Mouse (Mus musculus): ENCODE data around the gene Ripply3. TPM values are rescaled to one million over a fixed set of nuclear protein-coding genes. Genes with fewer than 3 reads are reported as not detected.

Ripply3 gene
- total RNA-seq, 1 experiment from 2014 or later = not detected

DNA sequence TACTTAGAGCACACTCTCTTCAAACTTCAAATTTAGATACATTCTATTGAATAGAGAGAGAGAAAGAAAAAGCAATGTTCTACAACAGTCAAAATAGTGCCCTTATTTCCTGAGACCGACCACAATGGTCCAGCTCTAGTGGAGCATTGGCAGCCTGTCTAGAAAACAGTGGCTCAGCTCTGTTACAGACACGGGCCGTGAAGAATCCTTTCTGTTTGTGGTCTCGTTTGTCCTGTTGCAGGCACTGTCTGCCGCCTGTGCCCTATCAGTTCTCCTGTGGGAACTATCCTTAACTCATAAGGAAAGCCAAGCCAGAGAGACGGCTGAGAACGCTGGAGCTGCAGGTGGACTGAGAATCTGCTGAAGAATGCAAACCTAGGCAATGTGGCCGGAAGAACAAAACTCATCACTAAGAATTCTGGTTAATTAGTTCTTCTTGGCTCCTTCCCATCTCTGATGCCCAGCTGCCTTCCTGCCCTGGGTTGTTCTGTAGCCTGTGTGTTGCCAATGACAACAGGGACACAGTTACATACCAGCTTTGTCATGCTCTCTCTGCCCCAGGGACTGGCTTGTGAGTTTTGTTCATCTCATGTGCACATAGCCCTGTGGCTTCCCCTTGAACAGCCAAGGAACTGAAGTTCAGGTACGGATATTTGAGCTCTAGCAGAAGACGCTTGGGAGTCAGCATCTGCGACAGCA lies 21.5 kb downstream of the Ripply3 start:
- ATAC-seq (replicated peaks; ENCODE audit: insufficient number of reproducible peaks, low FRiP score, low TSS enrichment, poor library complexity, severe bottlenecking) = no peak

DNA sequence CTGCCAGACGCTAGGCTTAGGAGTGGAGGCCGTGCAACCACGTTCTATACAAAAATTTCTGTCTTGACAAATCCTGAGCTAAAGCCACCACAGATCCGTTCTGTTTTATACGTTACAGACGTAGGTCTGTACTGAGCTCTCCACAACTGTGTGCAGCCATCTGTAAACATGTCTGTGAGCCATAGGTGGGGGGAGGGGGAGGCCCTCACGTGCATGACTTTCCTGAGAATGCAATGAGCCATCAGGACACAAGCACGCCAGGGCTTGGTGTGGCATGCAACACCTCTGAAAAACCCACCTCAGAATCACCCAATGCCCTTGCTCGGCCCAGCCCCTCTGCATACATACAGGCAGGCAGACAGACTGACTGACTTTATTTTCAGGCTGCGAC lies 22.1 kb downstream of the Ripply3 start:
- no peak for ATAC-seq (replicated peaks; ENCODE audit: insufficient number of reproducible peaks, low FRiP score, low TSS enrichment, poor library complexity, severe bottlenecking)

DNA sequence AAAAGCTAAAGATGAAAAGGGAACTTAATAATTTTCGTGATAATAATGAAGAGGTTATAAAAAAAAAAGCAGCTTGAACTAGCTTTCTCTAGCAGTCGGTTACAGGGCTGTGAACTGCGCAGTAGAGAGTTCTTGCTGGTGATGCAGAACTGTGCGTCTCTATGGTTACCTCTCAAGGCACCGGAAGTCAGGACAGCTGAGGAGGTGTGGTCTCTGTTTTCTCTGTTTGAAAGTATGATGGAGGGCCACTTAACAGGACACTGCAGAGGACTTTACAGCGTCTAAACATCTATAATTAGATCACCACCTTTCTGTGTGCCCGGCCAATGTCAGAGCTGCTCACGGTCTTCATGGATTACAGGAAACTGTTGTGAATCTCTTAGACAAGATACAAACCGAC lies 26.2 kb downstream of the Ripply3 start:
- 0 out of 2 replicates have a peak, but pooled peaks have one; percentile 61 for ATAC-seq (replicated peaks; ENCODE audit: insufficient number of reproducible peaks, low FRiP score, low TSS enrichment, poor library complexity, severe bottlenecking)

DNA sequence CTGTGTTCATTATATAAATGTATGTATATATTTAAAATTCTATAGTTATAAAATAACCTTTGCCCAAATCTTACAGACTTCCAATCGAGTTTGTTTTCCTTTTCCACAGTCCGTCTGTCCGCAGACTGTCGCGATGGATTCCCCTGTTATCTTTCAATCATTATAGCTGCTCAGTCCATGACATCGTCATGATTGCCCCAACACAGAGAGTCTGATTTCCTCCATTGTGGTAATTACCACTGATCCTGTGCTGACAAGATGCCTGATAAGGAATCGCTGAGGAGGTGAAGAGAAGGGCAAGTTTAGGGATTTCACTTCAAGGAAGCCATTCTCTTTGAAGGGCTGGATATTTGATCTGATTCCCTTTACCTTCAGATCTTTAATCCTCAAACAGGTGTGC lies 27.8 kb downstream of the Ripply3 start:
- ATAC-seq (replicated peaks; ENCODE audit: insufficient number of reproducible peaks, low FRiP score, low TSS enrichment, poor library complexity, severe bottlenecking) = no peak

DNA sequence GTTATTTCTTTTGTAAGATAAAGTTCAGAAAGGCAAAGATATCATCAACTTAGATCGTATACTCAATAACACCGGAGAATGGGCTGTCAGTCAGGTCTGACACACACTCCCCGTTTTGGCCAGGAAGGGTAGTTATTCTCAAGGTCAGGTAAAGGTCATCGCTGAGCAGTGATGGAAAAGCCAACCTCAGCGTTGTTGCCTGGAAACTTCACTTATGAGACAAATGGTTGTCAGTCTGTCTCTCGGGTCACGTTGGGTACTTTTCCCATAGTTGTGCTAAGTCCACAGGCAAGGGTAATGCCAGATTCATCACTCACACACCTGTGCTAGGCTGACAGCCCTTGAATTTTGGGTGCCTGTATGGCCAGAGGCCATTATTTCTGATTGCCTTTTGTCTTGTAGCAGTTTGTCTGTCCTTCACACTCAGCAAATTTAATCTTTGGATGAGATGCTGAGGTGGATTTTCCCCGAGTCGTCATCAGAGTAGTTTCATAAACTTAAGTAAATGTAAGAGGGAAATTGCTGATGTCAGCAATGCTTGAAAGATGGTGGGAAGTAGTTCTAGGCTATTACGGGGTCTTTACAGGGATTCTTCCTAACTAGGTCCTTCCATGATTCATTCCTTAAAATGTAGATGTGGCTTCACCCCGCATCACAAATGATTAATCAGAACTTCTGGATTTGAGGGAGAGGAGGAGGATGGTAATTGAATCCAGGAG lies 28.7 kb downstream of the Ripply3 start:
- ATAC-seq (replicated peaks; ENCODE audit: insufficient number of reproducible peaks, low FRiP score, low TSS enrichment, poor library complexity, severe bottlenecking) = no peak

DNA sequence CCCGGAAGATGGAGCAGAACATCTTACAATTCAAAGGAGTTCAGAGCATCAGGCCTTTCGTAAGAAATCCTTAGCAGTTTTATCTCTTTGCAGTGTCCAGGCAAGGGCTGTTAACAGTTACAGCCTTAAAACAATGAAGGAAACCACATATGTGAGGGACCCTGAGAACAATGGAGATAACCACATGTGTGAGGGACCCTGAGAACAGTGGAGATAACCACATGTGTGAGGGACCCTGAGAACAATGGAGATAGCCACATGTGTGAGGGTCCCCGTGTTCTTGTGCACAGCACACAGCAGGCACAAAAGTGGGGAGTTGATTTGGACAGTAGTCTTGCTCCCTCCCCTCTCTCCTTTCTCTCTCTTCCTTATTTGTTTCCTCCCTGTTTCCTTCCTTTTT lies 29.9 kb downstream of the Ripply3 start:
- no peak for ATAC-seq (replicated peaks; ENCODE audit: insufficient number of reproducible peaks, low FRiP score, low TSS enrichment, poor library complexity, severe bottlenecking)

DNA sequence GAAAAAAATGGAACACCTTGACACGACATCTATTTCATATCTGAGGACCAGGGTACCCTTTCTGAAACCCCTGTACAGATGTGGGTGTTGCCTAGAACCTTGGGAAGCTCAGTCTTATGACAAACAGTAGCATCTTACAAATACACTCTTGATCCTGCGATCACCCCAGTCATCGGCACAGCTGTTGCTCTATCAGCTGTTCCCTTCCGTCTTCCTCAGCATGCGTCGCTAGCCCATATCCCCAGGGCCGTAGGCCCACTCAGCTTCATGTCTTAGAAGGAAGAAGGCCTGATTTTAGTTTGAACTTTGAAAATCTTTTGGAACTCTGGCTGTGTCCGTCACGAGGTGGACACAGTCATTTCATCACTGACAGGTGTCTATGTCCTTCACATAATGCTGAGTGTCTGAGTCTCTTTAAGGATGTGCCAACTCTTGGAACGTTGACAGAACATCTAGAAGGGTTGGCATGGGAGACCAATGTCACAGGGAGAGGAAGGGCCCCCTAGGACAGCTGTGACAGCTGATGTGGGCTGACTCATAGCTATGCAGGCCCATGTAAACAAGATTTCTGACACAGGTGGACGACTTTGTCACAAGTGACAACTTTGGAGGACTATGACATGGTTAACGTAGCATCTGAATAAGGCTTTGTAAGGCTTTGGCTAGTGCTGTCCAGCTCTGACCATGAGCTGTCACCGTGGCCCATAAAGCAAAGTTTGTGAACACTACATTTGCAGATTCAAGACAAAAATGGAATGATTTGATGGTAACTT lies 32.5 kb downstream of the Ripply3 start:
- no peak for ATAC-seq (replicated peaks; ENCODE audit: insufficient number of reproducible peaks, low FRiP score, low TSS enrichment, poor library complexity, severe bottlenecking)

DNA sequence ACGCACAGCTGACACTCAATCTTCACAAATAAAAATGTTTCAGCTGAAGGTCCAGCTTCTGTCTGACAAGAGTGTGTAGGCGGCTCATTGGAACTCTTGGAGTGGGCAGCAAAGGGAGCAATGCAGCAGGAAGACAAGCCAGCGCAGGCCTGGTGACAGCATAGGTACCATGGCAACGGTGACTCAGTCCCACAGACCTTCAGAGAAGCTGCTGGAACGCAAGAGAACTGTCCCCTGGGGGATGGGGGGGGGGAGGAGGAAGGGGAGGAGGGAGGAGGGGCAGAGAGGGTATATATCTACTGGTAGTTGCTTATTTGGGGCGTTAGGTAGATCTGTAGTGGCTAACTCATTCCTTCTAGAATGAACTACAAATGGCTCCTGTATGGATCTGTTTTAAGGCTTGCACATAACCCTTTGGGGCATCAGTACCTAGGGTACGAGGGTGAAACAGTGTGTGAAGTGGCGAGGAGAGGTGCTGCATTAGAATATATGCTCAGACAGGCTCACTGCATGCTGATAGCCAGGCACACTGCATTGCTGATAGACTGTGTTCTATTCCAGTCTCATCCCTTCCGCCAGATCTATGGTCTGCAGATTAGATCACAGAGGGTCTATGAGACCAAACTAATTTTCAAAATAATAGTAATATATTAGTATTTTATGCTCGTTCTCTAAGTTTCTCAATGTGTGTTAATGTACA lies 34.1 kb downstream of the Ripply3 start:
- no peak for ATAC-seq (replicated peaks; ENCODE audit: insufficient number of reproducible peaks, low FRiP score, low TSS enrichment, poor library complexity, severe bottlenecking)

DNA sequence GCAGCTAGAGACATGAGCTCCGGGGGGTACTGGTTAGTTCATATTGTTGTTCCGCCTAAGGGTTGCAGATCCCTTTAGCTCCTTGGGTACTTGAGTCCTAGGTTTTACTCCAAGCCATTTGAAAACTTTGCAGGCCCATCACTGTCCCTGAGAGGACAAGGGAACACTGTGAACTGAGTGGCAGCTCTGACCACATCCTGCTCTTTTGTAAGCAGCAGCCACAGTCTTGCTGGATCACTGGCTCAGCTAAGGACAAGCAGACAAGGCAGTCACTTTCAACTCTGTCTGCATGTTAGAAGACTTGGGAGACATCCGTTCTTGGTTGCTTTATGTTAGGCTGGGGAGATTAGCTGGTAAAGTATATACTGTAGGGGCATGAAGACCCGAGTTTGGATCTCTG lies 35.6 kb downstream of the Ripply3 start:
- ATAC-seq (replicated peaks; ENCODE audit: insufficient number of reproducible peaks, low FRiP score, low TSS enrichment, poor library complexity, severe bottlenecking) = no peak

DNA sequence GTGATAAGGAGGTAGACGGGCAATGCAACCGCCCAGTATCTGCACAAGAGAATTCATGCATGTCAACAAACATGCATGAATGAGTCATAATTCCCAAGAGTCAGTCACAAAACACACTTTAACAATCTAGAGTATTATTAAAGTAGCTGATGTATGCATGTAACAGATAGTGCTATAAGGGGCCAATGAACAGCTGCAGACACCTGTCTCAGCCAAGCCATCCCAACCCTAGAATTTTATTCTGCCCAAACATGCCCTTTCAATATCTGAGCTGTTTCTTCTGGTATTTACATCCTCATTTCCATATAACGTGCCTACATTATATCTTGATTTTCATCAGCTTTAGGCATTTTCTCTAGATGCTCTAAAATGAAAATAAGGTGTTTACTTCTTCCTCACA lies 37.2 kb downstream of the Ripply3 start:
- ATAC-seq (replicated peaks; ENCODE audit: insufficient number of reproducible peaks, low FRiP score, low TSS enrichment, poor library complexity, severe bottlenecking) = no peak

DNA sequence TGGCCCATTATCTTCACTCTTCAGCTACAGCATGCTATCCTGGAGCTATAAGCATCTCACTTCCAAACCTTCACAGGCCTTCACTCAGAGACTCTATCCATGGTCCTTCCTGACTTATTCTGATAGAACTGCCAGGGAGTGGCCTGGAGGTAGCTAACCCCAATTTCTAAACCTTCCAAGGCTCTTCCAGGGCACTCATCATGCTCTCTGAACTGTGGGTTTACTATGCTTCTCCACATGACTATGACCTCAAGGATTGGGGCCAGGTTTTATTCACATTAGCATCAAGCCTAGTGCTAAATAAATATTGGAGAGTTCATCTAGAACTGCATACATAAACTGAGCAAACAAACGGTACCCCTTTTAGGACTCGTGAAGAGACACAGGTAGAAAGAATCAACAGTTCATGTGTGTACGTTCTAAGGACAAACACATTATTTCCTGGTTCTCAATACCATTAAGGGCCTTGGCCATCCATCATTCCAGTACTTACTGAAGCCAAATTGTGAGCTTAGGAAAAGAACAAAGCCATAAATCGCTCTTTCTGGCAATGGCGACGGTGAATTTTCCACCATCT lies 41.5 kb downstream of the Ripply3 start:
- no peak for ATAC-seq (replicated peaks; ENCODE audit: insufficient number of reproducible peaks, low FRiP score, low TSS enrichment, poor library complexity, severe bottlenecking)

DNA sequence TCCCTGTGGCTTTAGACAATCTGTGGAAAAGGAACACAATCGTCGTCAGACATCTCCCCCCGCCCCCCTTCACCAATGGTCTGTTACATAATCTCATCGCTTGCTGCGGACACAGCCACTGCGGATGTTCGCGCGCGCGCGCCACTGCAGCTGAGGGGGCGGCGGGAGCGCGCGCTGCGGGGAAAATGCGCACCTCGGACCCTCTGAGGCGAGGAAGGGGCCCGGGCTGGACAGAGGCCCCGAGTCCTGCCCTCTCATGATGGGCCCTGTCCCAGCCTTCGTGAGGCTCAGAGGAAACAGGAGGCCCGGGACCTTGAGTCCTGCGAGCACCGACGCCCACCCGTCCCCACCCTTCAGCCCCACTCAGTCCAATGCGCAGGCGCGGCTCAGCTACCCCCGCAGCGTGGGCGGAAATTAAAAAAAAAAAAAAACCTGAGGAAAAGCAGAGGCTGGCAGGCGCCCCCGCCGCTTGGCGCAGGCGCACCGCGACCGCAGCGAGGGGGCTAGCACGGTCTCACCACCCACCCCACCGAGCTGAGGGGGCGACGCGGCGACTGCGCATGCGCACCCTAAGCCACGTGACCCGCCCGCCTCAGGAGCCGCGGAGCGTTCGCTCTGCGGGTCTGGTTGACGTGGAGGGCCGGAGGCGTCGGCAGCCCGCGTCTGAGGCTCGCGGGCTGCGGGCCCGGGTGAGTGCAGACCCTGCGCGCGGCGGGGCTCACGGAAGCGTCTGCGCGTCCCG lies 42.1 kb downstream of the Ripply3 start, which contains the start of gene Ttc3:
Gene Ttc3, plus strand, starts transcription at position 446 of the 742 bp plus-strand sequence.
- ATAC-seq (replicated peaks; ENCODE audit: insufficient number of reproducible peaks, low FRiP score, low TSS enrichment, poor library complexity, severe bottlenecking) = peak; percentile 34; the same call in 1 of the 2 replicates

DNA sequence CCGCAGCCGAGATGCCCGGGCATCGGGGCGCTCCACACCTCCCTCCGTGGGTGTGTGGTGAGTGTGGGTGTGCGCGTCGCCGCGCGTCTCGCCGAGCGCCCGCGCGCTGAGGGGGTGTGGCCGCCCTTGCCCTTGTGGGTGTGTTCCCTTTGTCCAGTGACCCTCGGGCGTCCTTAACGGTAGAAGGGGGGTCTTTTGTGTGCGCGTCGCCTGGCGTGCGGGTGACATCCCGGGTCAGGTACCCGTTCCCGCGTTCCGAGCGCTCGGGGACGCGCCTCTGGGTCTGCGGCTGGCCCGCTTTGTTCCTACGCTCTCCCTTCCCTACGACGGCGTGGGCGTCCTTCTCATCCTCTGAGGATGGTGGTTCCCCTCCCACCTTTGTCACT lies 42.7 kb downstream of the Ripply3 start:
- peak; percentile 46; the same call in 1 of the 2 replicates for ATAC-seq (replicated peaks; ENCODE audit: insufficient number of reproducible peaks, low FRiP score, low TSS enrichment, poor library complexity, severe bottlenecking)

DNA sequence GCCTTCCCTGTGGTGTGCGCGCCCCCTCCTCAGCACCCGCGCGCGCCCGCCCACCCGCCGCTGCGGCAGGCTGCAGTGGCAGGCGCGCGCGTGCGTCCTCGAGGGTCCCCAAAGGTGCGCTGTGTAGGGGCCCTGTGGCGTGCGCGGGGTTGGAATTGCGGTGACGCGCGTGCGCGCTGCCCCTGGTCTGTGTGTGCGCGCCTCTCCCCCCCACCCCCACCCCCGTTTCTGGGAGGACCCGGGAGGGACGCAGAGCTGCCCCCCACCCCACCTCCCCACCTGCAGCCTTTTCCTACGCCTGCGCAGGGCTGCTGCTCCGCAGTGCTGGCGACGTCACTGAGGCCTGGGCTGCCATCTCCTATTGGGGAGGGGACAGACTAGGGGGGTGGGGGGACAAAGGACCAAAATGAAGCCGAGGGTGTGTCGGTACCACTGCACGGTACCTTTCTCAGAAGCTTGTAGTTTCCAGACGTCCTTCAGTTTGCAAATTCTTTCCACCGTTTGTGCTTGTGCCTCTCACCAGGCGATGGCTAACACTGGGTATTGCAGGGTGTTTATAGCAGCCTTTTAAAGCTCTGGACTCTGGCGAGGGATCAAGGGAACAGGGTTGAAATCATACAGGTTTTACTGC lies 43.2 kb downstream of the Ripply3 start, which contains the start of gene Pigp:
Gene Pigp, minus strand, starts transcription at position 542 of the 631 bp plus-strand sequence.
- no peak; the same call in 1 of the 2 replicates for ATAC-seq (replicated peaks; ENCODE audit: insufficient number of reproducible peaks, low FRiP score, low TSS enrichment, poor library complexity, severe bottlenecking)

DNA sequence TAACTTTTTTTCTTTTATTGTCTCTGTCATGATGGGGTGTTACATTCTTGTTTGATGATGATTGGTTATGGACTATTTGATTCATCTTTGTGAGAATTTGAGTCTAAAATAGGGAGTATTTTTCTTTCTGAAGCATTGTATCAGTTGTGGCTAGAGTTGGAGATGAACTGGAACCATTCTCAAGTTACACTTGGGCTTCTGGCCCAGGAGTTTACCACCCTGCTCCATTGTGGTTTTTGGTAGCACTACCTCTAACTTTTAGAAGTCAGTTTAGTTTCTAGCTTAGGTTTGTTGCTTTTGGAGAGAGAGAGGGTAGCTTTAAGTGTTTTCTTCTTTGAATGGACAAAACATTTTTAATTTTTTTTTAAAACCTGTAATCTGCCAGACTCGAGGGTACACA lies 51.2 kb downstream of the Ripply3 start:
- ATAC-seq (replicated peaks; ENCODE audit: insufficient number of reproducible peaks, low FRiP score, low TSS enrichment, poor library complexity, severe bottlenecking) = no peak

DNA sequence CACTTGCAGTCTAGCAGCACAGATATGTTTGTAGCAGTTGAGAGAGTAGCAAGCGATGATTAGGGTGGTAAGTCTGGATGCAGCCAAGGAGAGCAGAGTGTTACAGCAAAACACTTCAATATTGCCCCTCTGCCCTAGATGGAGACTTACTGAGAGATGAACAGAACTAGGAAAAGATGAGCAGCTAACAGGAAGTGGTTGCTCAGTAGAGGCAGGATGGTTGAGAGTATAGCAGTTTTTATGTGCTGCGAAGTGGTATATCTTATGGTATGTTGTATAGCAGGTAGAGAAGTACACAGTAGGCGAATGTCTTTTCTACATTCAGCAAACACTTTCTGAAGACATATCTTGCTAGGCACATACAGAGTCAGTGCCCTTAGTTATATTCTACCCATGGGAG lies 55.1 kb downstream of the Ripply3 start:
- ATAC-seq (replicated peaks; ENCODE audit: insufficient number of reproducible peaks, low FRiP score, low TSS enrichment, poor library complexity, severe bottlenecking) = no peak
